Mouse (Mus musculus): ENCODE measurements around the gene Fcgrt. TPM values are rescaled to one million over a fixed set of nuclear protein-coding genes. Genes with fewer than 3 reads are reported as not detected.

Gene Fcgrt
- polyA plus RNA-seq, 1 experiment from 2014 or later = 17.7 TPM

GRCm38 (mm10) chr7:45058607-45059571, 44.8 kb downstream of the Fcgrt start:
- Histone ChIP-seq H3K27ac (ENCODE audit: low read length) (peak overlapping the region; percentile 45), H3K4me3 (replicated peaks; ENCODE audit: low read length) (no peak overlapping the region), H3K9me3 (ENCODE audit: control insufficient read depth, low read length) (no peaks in the 10 kb centered on the region), H3K9ac (replicated peaks; ENCODE audit: low read depth, low read length) (no peak overlapping the region), H3K4me1 (replicated peaks; ENCODE audit: control insufficient read depth, insufficient read depth, low read length) (peaks cover 30% of the 10 kb centered on the region), H3K27me3 (replicated peaks; ENCODE audit: control insufficient read depth, insufficient read depth, low read length) (no peaks in the 10 kb centered on the region), H3K4me2 (ENCODE audit: low read length) (no peak overlapping the region), H3K36me3 (ENCODE audit: control insufficient read depth, insufficient read depth) (no peaks in the 10 kb centered on the region)
- ATAC-seq = no peak
- 75% methylated on average over 10 of the region's 10 CpGs for WGBS

GRCm38 (mm10) chr7:45056972-45057348, 46.7 kb downstream of the Fcgrt start:
- Histone ChIP-seq H3K9ac (replicated peaks; ENCODE audit: low read depth, low read length) (no peak overlapping the region), H3K4me2 (ENCODE audit: low read length) (no peak overlapping the region), H3K27me3 (replicated peaks; ENCODE audit: control insufficient read depth, insufficient read depth, low read length) (no peaks in the 10 kb centered on the region), H3K9me3 (ENCODE audit: control insufficient read depth, low read length) (no peaks in the 10 kb centered on the region), H3K36me3 (ENCODE audit: control insufficient read depth, insufficient read depth) (no peaks in the 10 kb centered on the region), H3K4me3 (replicated peaks; ENCODE audit: low read length) (no peak overlapping the region), H3K4me1 (replicated peaks; ENCODE audit: control insufficient read depth, insufficient read depth, low read length) (peaks cover 27% of the 10 kb centered on the region), H3K27ac (ENCODE audit: low read length) (no peak overlapping the region)
- ATAC-seq = no peak

GRCm38 (mm10) chr7:45056329-45056971, 47.2 kb downstream of the Fcgrt start:
- Histone ChIP-seq H3K27me3 (replicated peaks; ENCODE audit: control insufficient read depth, insufficient read depth, low read length) (no peaks in the 10 kb centered on the region), H3K4me2 (ENCODE audit: low read length) (no peak overlapping the region), H3K4me1 (replicated peaks; ENCODE audit: control insufficient read depth, insufficient read depth, low read length) (peaks cover 27% of the 10 kb centered on the region), H3K9me3 (ENCODE audit: control insufficient read depth, low read length) (no peaks in the 10 kb centered on the region), H3K27ac (ENCODE audit: low read length) (no peak overlapping the region), H3K4me3 (replicated peaks; ENCODE audit: low read length) (no peak overlapping the region), H3K36me3 (ENCODE audit: control insufficient read depth, insufficient read depth) (no peaks in the 10 kb centered on the region), H3K9ac (replicated peaks; ENCODE audit: low read depth, low read length) (no peak overlapping the region)
- no peak for ATAC-seq
- 70% methylated on average over 14 of the region's 14 CpGs for WGBS

- H3K36me3 ChIP-seq (ENCODE audit: control insufficient read depth, insufficient read depth) = peaks cover 7% of the 10 kb centered on the region; the same call in 1 of the 2 replicates
- H3K9me3 ChIP-seq (ENCODE audit: control insufficient read depth, low read length) = no peaks in the 10 kb centered on the region
- H3K27me3 ChIP-seq (replicated peaks; ENCODE audit: control insufficient read depth, insufficient read depth, low read length) = no peaks in the 10 kb centered on the region
- peak overlapping the region; percentile 99 for H3K27ac ChIP-seq (ENCODE audit: low read length)
- 0% methylated on average over 30 of the region's 33 CpGs for WGBS
- ATAC-seq = peak; percentile 93
- H3K4me1 ChIP-seq (replicated peaks; ENCODE audit: control insufficient read depth, insufficient read depth, low read length) = peaks cover 30% of the 10 kb centered on the region
- H3K9ac ChIP-seq (replicated peaks; ENCODE audit: low read depth, low read length) = peak overlapping the region; percentile 88
- peak overlapping the region; percentile 97 for H3K4me2 ChIP-seq (ENCODE audit: low read length)
- H3K4me3 ChIP-seq (replicated peaks; ENCODE audit: low read length) = peak overlapping the region; percentile 95
These were observed 49.6 kb downstream of the Fcgrt start for GRCm38 (mm10) chr7:45053931-45054510.

GRCm38 (mm10) chr7:45053117-45053930, 50.3 kb downstream of the Fcgrt start:
- Histone ChIP-seq H3K36me3 (ENCODE audit: control insufficient read depth, insufficient read depth) (peaks cover 14% of the 10 kb centered on the region; the same call in 1 of the 2 replicates), H3K27me3 (replicated peaks; ENCODE audit: control insufficient read depth, insufficient read depth, low read length) (no peaks in the 10 kb centered on the region), H3K4me1 (replicated peaks; ENCODE audit: control insufficient read depth, insufficient read depth, low read length) (peaks cover 28% of the 10 kb centered on the region), H3K4me3 (replicated peaks; ENCODE audit: low read length) (peak overlapping the region; percentile 95), H3K9me3 (ENCODE audit: control insufficient read depth, low read length) (no peaks in the 10 kb centered on the region), H3K4me2 (ENCODE audit: low read length) (peak overlapping the region; percentile 97), H3K27ac (ENCODE audit: low read length) (peak overlapping the region; percentile 99), H3K9ac (replicated peaks; ENCODE audit: low read depth, low read length) (peak overlapping the region; percentile 88)
- WGBS = under 1% methylated on average over 42 of the region's 59 CpGs
- peak; percentile 61 for ATAC-seq

GRCm38 (mm10) chr7:45052862-45053116, 50.9 kb downstream of the Fcgrt start, which contains the start of gene Prr12:
Gene Prr12, minus strand, starts transcription at chr7:45052881.
- peak within 1 kb of the TSS; percentile 99 for H3K27ac ChIP-seq (ENCODE audit: low read length)
- H3K4me2 ChIP-seq (ENCODE audit: low read length) = peak within 1 kb of the TSS; percentile 97
- no peaks in the 10 kb centered on the region for H3K9me3 ChIP-seq (ENCODE audit: control insufficient read depth, low read length)
- peak within 1 kb of the TSS; percentile 95 for H3K4me3 ChIP-seq (replicated peaks; ENCODE audit: low read length)
- peaks cover 28% of the 10 kb centered on the region for H3K4me1 ChIP-seq (replicated peaks; ENCODE audit: control insufficient read depth, insufficient read depth, low read length)
- H3K36me3 ChIP-seq (ENCODE audit: control insufficient read depth, insufficient read depth) = peaks cover 17% of the 10 kb centered on the region
- no peaks in the 10 kb centered on the region for H3K27me3 ChIP-seq (replicated peaks; ENCODE audit: control insufficient read depth, insufficient read depth, low read length)
- 0% methylated on average over 1 of the region's 18 CpGs for WGBS
- H3K9ac ChIP-seq (replicated peaks; ENCODE audit: low read depth, low read length) = peak within 1 kb of the TSS; percentile 88
- ATAC-seq = no peak

- Histone ChIP-seq H3K27me3 (replicated peaks; ENCODE audit: control insufficient read depth, insufficient read depth, low read length) (no peaks in the 10 kb centered on the region), H3K4me2 (ENCODE audit: low read length) (peak overlapping the region; percentile 89), H3K36me3 (ENCODE audit: control insufficient read depth, insufficient read depth) (peaks cover 22% of the 10 kb centered on the region), H3K9ac (replicated peaks; ENCODE audit: low read depth, low read length) (peak overlapping the region; percentile 88), H3K4me3 (replicated peaks; ENCODE audit: low read length) (peak overlapping the region; percentile 95), H3K9me3 (ENCODE audit: control insufficient read depth, low read length) (no peaks in the 10 kb centered on the region), H3K27ac (ENCODE audit: low read length) (peak overlapping the region; percentile 99), H3K4me1 (replicated peaks; ENCODE audit: control insufficient read depth, insufficient read depth, low read length) (peaks cover 28% of the 10 kb centered on the region)
- WGBS = 0% methylated on average over 33 of the region's 38 CpGs
- no peak for ATAC-seq
These were observed 51.3 kb downstream of the Fcgrt start for GRCm38 (mm10) chr7:45052181-45052861.

- WGBS = under 1% methylated on average over 13 of the region's 13 CpGs
- peak overlapping the region; percentile 88 for H3K9ac ChIP-seq (replicated peaks; ENCODE audit: low read depth, low read length)
- no peaks in the 10 kb centered on the region for H3K9me3 ChIP-seq (ENCODE audit: control insufficient read depth, low read length)
- peak overlapping the region; percentile 89 for H3K4me2 ChIP-seq (ENCODE audit: low read length)
- H3K27me3 ChIP-seq (replicated peaks; ENCODE audit: control insufficient read depth, insufficient read depth, low read length) = no peaks in the 10 kb centered on the region
- ATAC-seq = no peak
- peak overlapping the region; percentile 95 for H3K4me3 ChIP-seq (replicated peaks; ENCODE audit: low read length)
- peak overlapping the region; percentile 99 for H3K27ac ChIP-seq (ENCODE audit: low read length)
- H3K4me1 ChIP-seq (replicated peaks; ENCODE audit: control insufficient read depth, insufficient read depth, low read length) = peaks cover 28% of the 10 kb centered on the region
- H3K36me3 ChIP-seq (ENCODE audit: control insufficient read depth, insufficient read depth) = peaks cover 29% of the 10 kb centered on the region
These were observed 52.1 kb downstream of the Fcgrt start for GRCm38 (mm10) chr7:45051601-45051974.

All from forebrain, embryonic 16.5 days (tissue).